13 mouse cellular contexts compared by ENCODE assay signal in genomic region chr13:30095851-30096250, GRCm38 (mm10). TPM values are rescaled to one million over a fixed set of nuclear protein-coding genes. Genes with fewer than 3 reads are reported as not detected.
A peak's percentile ranks its signal among the peaks of the same experiment; 100 is the strongest.
DNase-seq lines count a peak whose midpoint lies in the region; ATAC-seq and TF ChIP-seq lines count a peak whose summit lies in the region.
"Had no signal": no experiment of that assay in that cellular context is flagged by ENCODE, and none has a peak within 500 bp of the region (broad histone marks: within the 10 kb centered on the region; RNA-seq: fewer than 3 reads in every experiment).

No protein-coding gene starts in this region.

- 67% methylated on average over 4 of the region's 4 CpGs for WGBS in lung, embryonic 14.5 days
- WGBS in stomach, postnatal 0 days = 56% methylated on average over 4 of the region's 4 CpGs
- 69% methylated on average over 4 of the region's 4 CpGs for WGBS in liver, embryonic 11.5 days

- in situ Hi-C loops in Patski (cut with MboI; ENCODE audit: low pct_unique_long_range_greater_than_20kb) = loop anchor here (5.0 kb wide), 1 partner anchor 41 kb away; the partner anchor contains the start of gene Mboat1

- peak; percentile 2 for DNase-seq in embryo, embryonic 10.5 days (ENCODE audit: low spot score)
- no peak for DNase-seq in embryo, embryonic 9.5 days (ENCODE audit: extremely low spot score)
- peak; percentile 55 for DNase-seq in lung, embryonic 14.5 days
- no peak for DNase-seq in lung, adult 18-20 months
- DNase-seq in Patski (ENCODE audit: low read depth, low spot score) = peak; percentile 73
- DNase-seq in lung, postnatal 10 days = peak; percentile 7
- DNase-seq in stomach, postnatal 0 days (ENCODE audit: low spot score) = no peak
- no peak for DNase-seq in liver, embryonic 11.5 days (ENCODE audit: low spot score)
- DNase-seq: cerebellum, postnatal 14 days; liver, embryonic 13.5 days had no signal

- H3K9me3 ChIP-seq in lung, embryonic 14.5 days (ENCODE audit: low read depth, low read length) = no peaks in the 10 kb centered on the region
- no peaks in the 10 kb centered on the region for H3K9me3 ChIP-seq in stomach, postnatal 0 days (ENCODE audit: control insufficient read depth, low read length)
- H3K9me3 ChIP-seq in liver, embryonic 11.5 days (ENCODE audit: control insufficient read depth, low read length) = no peaks in the 10 kb centered on the region
- H3K9me3 ChIP-seq: embryonic facial prominence, embryonic 15.5 days; forebrain, embryonic 15.5 days; heart, embryonic 13.5 days; liver, embryonic 13.5 days had no signal

- no peak for TF ChIP-seq CTCF in lung, embryonic 14.5 days (IDR thresholded peaks at IDR 0.05; ENCODE audit: low read depth)
- TF ChIP-seq CTCF in Patski (IDR thresholded peaks at IDR 0.05) = no peak
- TF ChIP-seq CTCF in stomach, postnatal 0 days (IDR thresholded peaks at IDR 0.05; ENCODE audit: low read depth) = no peak

- CTCF ChIA-PET in Patski (lab: Charles Lee) = interaction anchor here (0.6 to 3.8 kb wide), 6 partner anchors 12 to 164 kb away, joined by 3 to 31 read pairs (median 4); no protein-coding TSS in a partner anchor

- TF ChIP-seq EP300 in stomach, postnatal 0 days (optimal IDR thresholded peaks at IDR 0.05) = no peak

- H3K4me2 ChIP-seq in lung, embryonic 14.5 days = no peak overlapping the region
- H3K4me2 ChIP-seq in stomach, postnatal 0 days (replicated peaks; ENCODE audit: low read depth) = no peak overlapping the region
- H3K4me2 ChIP-seq in liver, embryonic 11.5 days = no peak overlapping the region
- H3K4me2 ChIP-seq: embryonic facial prominence, embryonic 15.5 days; forebrain, embryonic 15.5 days; heart, embryonic 13.5 days; liver, embryonic 13.5 days had no signal

- no peaks in the 10 kb centered on the region for H3K36me3 ChIP-seq in lung, embryonic 14.5 days (ENCODE audit: insufficient read depth)
- no peaks in the 10 kb centered on the region for H3K36me3 ChIP-seq in stomach, postnatal 0 days (ENCODE audit: control insufficient read depth, insufficient read depth, low read length)
- no peaks in the 10 kb centered on the region for H3K36me3 ChIP-seq in liver, embryonic 11.5 days (ENCODE audit: control insufficient read depth, insufficient read depth, low read length)
- H3K36me3 ChIP-seq: embryonic facial prominence, embryonic 15.5 days; forebrain, embryonic 15.5 days; heart, embryonic 13.5 days; liver, embryonic 13.5 days had no signal

- H3K27me3 ChIP-seq in lung, embryonic 14.5 days (ENCODE audit: insufficient read depth, low read length) = no peaks in the 10 kb centered on the region
- H3K27me3 ChIP-seq in Patski = no peaks in the 10 kb centered on the region
- no peaks in the 10 kb centered on the region for H3K27me3 ChIP-seq in stomach, postnatal 0 days (ENCODE audit: control insufficient read depth, insufficient read depth, low read length)
- no peaks in the 10 kb centered on the region for H3K27me3 ChIP-seq in liver, embryonic 11.5 days (replicated peaks; ENCODE audit: control insufficient read depth, insufficient read depth, low read length)
- H3K27me3 ChIP-seq: embryonic facial prominence, embryonic 15.5 days; forebrain, embryonic 15.5 days; heart, embryonic 13.5 days; liver, embryonic 13.5 days had no signal

- ATAC-seq in lung, embryonic 14.5 days (ENCODE audit: insufficient read depth) = no peak
- peak; percentile 73 for ATAC-seq in Patski
- no peak for ATAC-seq in stomach, postnatal 0 days (ENCODE audit: low FRiP score, low TSS enrichment)
- no peak for ATAC-seq in liver, embryonic 11.5 days (replicated peaks; ENCODE audit: low FRiP score)
- ATAC-seq: forebrain, embryonic 15.5 days had no signal

- no peaks in the 10 kb centered on the region for H3K4me1 ChIP-seq in lung, embryonic 14.5 days (ENCODE audit: insufficient read depth)
- no peaks in the 10 kb centered on the region for H3K4me1 ChIP-seq in stomach, postnatal 0 days (replicated peaks; ENCODE audit: control insufficient read depth, insufficient read depth)
- no peaks in the 10 kb centered on the region for H3K4me1 ChIP-seq in liver, embryonic 11.5 days (replicated peaks; ENCODE audit: control insufficient read depth, insufficient read depth, low read length)
- H3K4me1 ChIP-seq: embryonic facial prominence, embryonic 15.5 days; forebrain, embryonic 15.5 days; liver, embryonic 13.5 days had no signal

- H3K27ac ChIP-seq in lung, embryonic 14.5 days (ENCODE audit: low read depth) = no peak overlapping the region
- H3K27ac ChIP-seq in stomach, postnatal 0 days (replicated peaks) = no peak overlapping the region
- H3K27ac ChIP-seq in liver, embryonic 11.5 days (ENCODE audit: low read depth, low read length) = no peak overlapping the region
- H3K27ac ChIP-seq: embryonic facial prominence, embryonic 15.5 days; forebrain, embryonic 15.5 days; heart, embryonic 13.5 days; liver, embryonic 13.5 days had no signal

- no peak overlapping the region for H3K4me3 ChIP-seq in lung, embryonic 14.5 days (ENCODE audit: low read depth, low read length)
- H3K4me3 ChIP-seq in stomach, postnatal 0 days (ENCODE audit: low read depth, low read length) = no peak overlapping the region
- H3K4me3 ChIP-seq in liver, embryonic 11.5 days (ENCODE audit: low read depth, low read length) = no peak overlapping the region
- H3K4me3 ChIP-seq: embryonic facial prominence, embryonic 15.5 days; forebrain, embryonic 15.5 days; heart, embryonic 13.5 days; liver, embryonic 13.5 days had no signal

- POLR2A ChIA-PET in Patski (lab: Charles Lee) = interaction anchor here (0.7 to 1.0 kb wide), 2 partner anchors 126 to 1621 kb away, joined by 3 to 8 read pairs; no protein-coding TSS in a partner anchor

- H3K9ac ChIP-seq in lung, embryonic 14.5 days = no peak overlapping the region
- H3K9ac ChIP-seq in stomach, postnatal 0 days (ENCODE audit: low read length) = no peak overlapping the region
- no peak overlapping the region for H3K9ac ChIP-seq in liver, embryonic 11.5 days (ENCODE audit: low read depth, low read length)
- H3K9ac ChIP-seq: embryonic facial prominence, embryonic 15.5 days; forebrain, embryonic 15.5 days; heart, embryonic 13.5 days; liver, embryonic 13.5 days had no signal

RNA-seq across cellular contexts. Expression of gene Mboat1, which starts 40.4 kb away (rescaled TPM):
- 25.9 and 28.3 TPM in 2 replicates for polyA plus RNA-seq in lung, embryonic 14.5 days (2014; fragmentation: Nextera tagmentation; extraction: Ambion mirVana)
- polyA plus RNA-seq in Patski (2021) = 18.3 TPM
- 98.7 and 104 TPM in 2 replicates for polyA plus RNA-seq in stomach, postnatal 0 days (2015; fragmentation: Nextera tagmentation; extraction: Ambion mirVana)
- 4.2 and 4.3 TPM in 2 replicates for polyA plus RNA-seq in liver, embryonic 11.5 days (2014; fragmentation: Nextera tagmentation; extraction: Ambion mirVana)

Comparison
In these comparisons a context has a peak if more than half of its experiments do, and no peak if none do; other contexts are left out.
1. DNase-seq: peak in embryo, embryonic 10.5 days (single experiment), lung, embryonic 14.5 days (single experiment), Patski (single experiment) and lung, postnatal 10 days (single experiment); none in embryo, embryonic 9.5 days (single experiment), lung, adult 18-20 months (0 of 2), stomach, postnatal 0 days (single experiment) and liver, embryonic 11.5 days (single experiment).